14 mouse cellular contexts compared by ENCODE assay signal in the genomic region with DNA sequence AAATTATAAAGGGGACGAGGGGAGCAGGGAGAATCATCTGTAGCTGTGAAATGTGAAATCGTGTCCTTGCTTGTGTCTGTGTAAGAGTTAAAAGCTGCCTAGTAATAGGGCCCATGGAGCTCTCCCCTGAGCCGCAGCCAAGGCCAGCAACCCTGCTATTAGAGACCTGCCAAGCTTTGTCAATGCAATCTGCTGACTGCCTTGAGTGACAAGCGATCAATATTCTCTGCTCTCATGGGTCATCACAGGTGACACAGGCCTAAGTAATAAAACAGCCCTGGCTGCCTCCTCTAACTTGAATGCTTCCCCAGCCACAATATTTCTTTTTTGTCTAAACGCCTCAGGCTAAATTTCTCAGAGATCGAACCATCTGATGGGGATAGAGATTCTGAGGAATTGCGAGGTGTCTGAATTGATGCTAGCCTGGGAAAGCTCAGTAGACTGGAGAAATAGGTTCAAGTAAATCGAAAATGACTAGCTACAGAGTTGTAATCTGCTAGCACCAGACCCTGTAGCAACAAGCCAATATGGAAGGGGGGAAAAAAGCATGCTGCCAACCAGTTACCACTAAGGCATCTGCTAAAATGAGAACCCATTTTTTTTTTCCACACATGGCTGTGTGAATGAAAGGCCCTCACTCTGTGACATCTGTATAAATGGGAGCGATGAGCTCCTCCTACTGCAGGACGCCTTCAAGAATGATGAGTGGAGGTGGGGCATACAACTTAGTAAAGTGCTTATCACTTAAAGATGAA.
A peak's percentile ranks its signal among the peaks of the same experiment; 100 is the strongest.
DNase-seq lines count a peak whose midpoint lies in the region; ATAC-seq and TF ChIP-seq lines count a peak whose summit lies in the region.
"Had no signal": no experiment of that assay in that cellular context is flagged by ENCODE, and none has a peak within 500 bp of the region (broad histone marks: within the 10 kb centered on the region; RNA-seq: fewer than 3 reads in every experiment).

No protein-coding gene starts in this region.

- DNase-seq in heart, adult 11 months: peak; percentile 46
- DNase-seq in heart, adult 2 months: no peak
- peak; percentile 75 for DNase-seq in brain, embryonic 14.5 days (ENCODE audit: low read depth)
- DNase-seq in forebrain, postnatal 0 days: peak; percentile 57
- peak; percentile 2 for DNase-seq in liver, embryonic 13.5 days
- no peak for DNase-seq in left cerebral cortex, postnatal 10 days (ENCODE audit: extremely low spot score in 1 of 2, low spot score in 2 of 2)
- no peak for DNase-seq in adrenal gland, adult (ENCODE audit: inconsistent age in 2 of 2, low spot score in 1 of 2)
- DNase-seq: B cell, adult 2 months; cerebellum, adult 18-20 months; kidney, adult 9 months; right cerebral cortex, postnatal 14 days had no signal

- whole genome bisulfite sequencing in heart, adult 2 months: 92% methylated on average over 10 of the region's 10 CpGs
- 40% methylated on average over 10 of the region's 10 CpGs for WGBS in forebrain, postnatal 0 days
- WGBS in liver, embryonic 13.5 days (ENCODE audit: insufficient replicate concordance): 62% methylated on average over 10 of the region's 10 CpGs

- no peaks in the 10 kb centered on the region for H3K27me3 ChIP-seq in heart, adult 2 months (ENCODE audit: control insufficient read depth, insufficient read depth, low read length)
- no peaks in the 10 kb centered on the region for H3K27me3 ChIP-seq in forebrain, postnatal 0 days (ENCODE audit: insufficient read depth, low read length)
- H3K27me3 ChIP-seq in liver, embryonic 13.5 days: no peaks in the 10 kb centered on the region
- H3K27me3 ChIP-seq: heart, embryonic 15.5 days; lung, embryonic 15.5 days had no signal

- TF ChIP-seq EP300 in heart, adult 2 months (IDR thresholded peaks at IDR 0.05; ENCODE audit: insufficient read depth, low read depth, low read length): no peak

- H3K4me2 ChIP-seq in forebrain, postnatal 0 days (ENCODE audit: low read depth): no peak overlapping the region
- H3K4me2 ChIP-seq in liver, embryonic 13.5 days: no peak overlapping the region
- H3K4me2 ChIP-seq: heart, embryonic 15.5 days; lung, embryonic 15.5 days had no signal

- TF ChIP-seq CTCF in heart, adult 2 months (IDR thresholded peaks at IDR 0.05): no peak
- TF ChIP-seq CTCF in brain, embryonic 14.5 days (IDR thresholded peaks at IDR 0.05; ENCODE audit: borderline replicate concordance, extremely low read depth, insufficient read depth, insufficient read length): no peak
- no peak for TF ChIP-seq CTCF in forebrain, postnatal 0 days (IDR thresholded peaks at IDR 0.05; ENCODE audit: low read depth)

- H3K9ac ChIP-seq in heart, adult 2 months (ENCODE audit: low read depth, low read length): no peak overlapping the region
- H3K9ac ChIP-seq in forebrain, postnatal 0 days: no peak overlapping the region
- no peak overlapping the region for H3K9ac ChIP-seq in liver, embryonic 13.5 days
- H3K9ac ChIP-seq: heart, embryonic 15.5 days; lung, embryonic 15.5 days had no signal

- no peaks in the 10 kb centered on the region for H3K36me3 ChIP-seq in heart, adult 2 months (ENCODE audit: control insufficient read depth, insufficient read depth, low read length)
- no peaks in the 10 kb centered on the region for H3K36me3 ChIP-seq in forebrain, postnatal 0 days (ENCODE audit: insufficient read depth)
- H3K36me3 ChIP-seq in liver, embryonic 13.5 days: no peaks in the 10 kb centered on the region
- H3K36me3 ChIP-seq: heart, embryonic 15.5 days; lung, embryonic 15.5 days had no signal

- H3K79me2 ChIP-seq in heart, adult 2 months (replicated peaks; ENCODE audit: control insufficient read depth, insufficient read depth, low read length): no peaks in the 10 kb centered on the region; the same call in 1 of the 2 replicates

- H3K4me1 ChIP-seq in heart, adult 2 months (ENCODE audit: control insufficient read depth, insufficient read depth, low read length): no peaks in the 10 kb centered on the region
- peaks cover 3% of the 10 kb centered on the region for H3K4me1 ChIP-seq in forebrain, postnatal 0 days (ENCODE audit: insufficient read depth)
- H3K4me1 ChIP-seq in liver, embryonic 13.5 days (replicated peaks): no peaks in the 10 kb centered on the region
- H3K4me1 ChIP-seq: heart, embryonic 15.5 days; lung, embryonic 15.5 days had no signal

- intact Hi-C loops in heart, adult 2 months (cut with DNase I): no loop called here
- intact Hi-C loops in left cerebral cortex, postnatal 10 days (cut with DNase I): no loop called here

- no peak overlapping the region for H3K4me3 ChIP-seq in heart, adult 2 months
- no peak overlapping the region for H3K4me3 ChIP-seq in forebrain, postnatal 0 days (ENCODE audit: low read depth, low read length)
- H3K4me3 ChIP-seq in liver, embryonic 13.5 days (replicated peaks): no peak overlapping the region
- H3K4me3 ChIP-seq: heart, embryonic 15.5 days; lung, embryonic 15.5 days had no signal

- H3K27ac ChIP-seq in heart, adult 2 months: no peak overlapping the region
- no peak overlapping the region for H3K27ac ChIP-seq in forebrain, postnatal 0 days (ENCODE audit: low read depth, low read length)
- no peak overlapping the region for H3K27ac ChIP-seq in liver, embryonic 13.5 days
- H3K27ac ChIP-seq: heart, embryonic 15.5 days; lung, embryonic 15.5 days had no signal

- peak; percentile 32; the same call in 1 of the 2 replicates for ATAC-seq in forebrain, postnatal 0 days
- 0 out of 2 replicates have a peak, but pooled peaks have one; percentile 31 for ATAC-seq in liver, embryonic 13.5 days (ENCODE audit: low read depth)
- ATAC-seq in inflammation-experienced regulatory T-cells, adult 6 months: no peak

- TF ChIP-seq POLR2A in heart, adult 2 months (IDR thresholded peaks at IDR 0.05; ENCODE audit: insufficient read depth, low read depth, low read length): no peak
- TF ChIP-seq POLR2A in brain, embryonic 14.5 days (IDR thresholded peaks at IDR 0.05; ENCODE audit: borderline replicate concordance, extremely low read depth, insufficient read depth, insufficient read length, poor library complexity, severe bottlenecking): no peak

- no peaks in the 10 kb centered on the region for H3K9me3 ChIP-seq in forebrain, postnatal 0 days (ENCODE audit: low read length)
- H3K9me3 ChIP-seq in liver, embryonic 13.5 days (replicated peaks): no peaks in the 10 kb centered on the region
- H3K9me3 ChIP-seq: heart, embryonic 15.5 days; lung, embryonic 15.5 days had no signal

Comparison
In these comparisons a context has a peak if more than half of its experiments do, and no peak if none do; other contexts are left out.
1. DNase-seq: peak in heart, adult 11 months (single experiment), brain, embryonic 14.5 days (single experiment), forebrain, postnatal 0 days (single experiment) and liver, embryonic 13.5 days (single experiment); none in heart, adult 2 months (0 of 2), left cerebral cortex, postnatal 10 days (0 of 2) and adrenal gland, adult (0 of 2).